Mouse (Mus musculus) heart, embryonic 14.5 days (tissue): ENCODE results near the gene Sgcd. TPM values are rescaled to one million over a fixed set of nuclear protein-coding genes. Genes with fewer than 3 reads are reported as not detected.

ENCODE experiments used
- ATAC-seq: fragments of 200-750 bp; cut with Nextera tagmentation; 2 replicates; pipeline ENCODE4 v1.8.0; 2017; ENCODE audit warnings: low read depth, moderate TSS enrichment; ENCODE audit not compliant: insufficient number of reproducible peaks, insufficient read depth, low FRiP score
- H3K27ac ChIP-seq, 2 experiments: fragments of 200-500 bp in 1 of 2; fragments of 300-500 bp in 1 of 2; sonication (generic) in 1 of 2; replicated peaks in 1 of 2; 2 replicates each; pipeline ENCODE4 v1.5.1; 2012 to 2014; ENCODE audit warnings: low read depth in 2 of 2, low read length in 2 of 2, control low read depth in 1 of 2, mild to moderate bottlenecking in 1 of 2, mixed read lengths in 1 of 2; ENCODE audit not compliant: control insufficient read depth in 1 of 2, insufficient read depth in 1 of 2
- H3K27me3 ChIP-seq: fragments of 300-500 bp; sonication (generic); 2 replicates; pipeline ENCODE4 v1.6.1; 2014; ENCODE audit warnings: mild to moderate bottlenecking, low read length, control low read depth; ENCODE audit not compliant: control insufficient read depth, insufficient read depth
- H3K36me3 ChIP-seq: fragments of 300-500 bp; sonication (generic); 2 replicates; pipeline ENCODE4 v1.6.1; 2014; ENCODE audit warnings: mild to moderate bottlenecking, control low read depth, low read length, mixed read lengths; ENCODE audit not compliant: control insufficient read depth, insufficient read depth
- H3K4me1 ChIP-seq, 2 experiments: fragments of 200-500 bp in 1 of 2; fragments of 300-500 bp in 1 of 2; sonication (generic) in 1 of 2; 2 replicates each; pipeline ENCODE4 v1.6.1; 2012 to 2014; ENCODE audit warnings: low read length in 2 of 2, control low read depth in 1 of 2, mixed read lengths in 1 of 2; ENCODE audit not compliant: control insufficient read depth in 2 of 2, insufficient read depth in 2 of 2
- H3K4me2 ChIP-seq: fragments of 300-500 bp; sonication (generic); 2 replicates; pipeline ENCODE4 v1.6.1; 2014; ENCODE audit warnings: mild to moderate bottlenecking, low read length
- H3K4me3 ChIP-seq, 2 experiments: fragments of 200-500 bp in 1 of 2; fragments of 300-500 bp in 1 of 2; sonication (generic) in 1 of 2; 2 replicates each; pipeline ENCODE4 v1.5.1; 2012 to 2014; ENCODE audit warnings: low read length in 2 of 2, mild to moderate bottlenecking in 2 of 2, control low read depth in 1 of 2, low read depth in 1 of 2, moderate library complexity in 1 of 2; ENCODE audit not compliant: control insufficient read depth in 1 of 2, insufficient read depth in 1 of 2
- H3K9ac ChIP-seq: fragments of 300-500 bp; sonication (generic); 2 replicates; pipeline ENCODE4 v1.6.1; 2014; ENCODE audit warnings: mild to moderate bottlenecking, low read length
- H3K9me3 ChIP-seq: fragments of 300-500 bp; sonication (generic); 2 replicates; pipeline ENCODE4 v1.6.1; 2016; ENCODE audit warnings: low read length, control low read depth; ENCODE audit not compliant: control insufficient read depth
- WGBS: fragments of 180-500 bp; shearing (Covaris S2); extraction: QIAGEN DNeasy Blood & Tissue Kit; methylation state at CpG from one replicate; pipeline ENCODE4 v1.1.7; 2014; 5-methylcytosine and 5-hydroxymethylcytosine counted together
- polyA plus RNA-seq: library from polyadenylated mRNA; unstranded; fragments of >200 nt; fragmentation: Nextera tagmentation; extraction: Ambion mirVana; gene quantifications from 2 replicates; pipeline ENCODE4 v1.2.1, GENCODE M21; 2014

Gene Sgcd
- polyA plus RNA-seq, 1 experiment from 2014 or later: 8.9 TPM

GRCm38 (mm10) chr11:46889093-46889492 lies 1099.7 kb downstream of the Sgcd start:
- no peaks in the 10 kb centered on the region for H3K4me1 ChIP-seq
- no peak overlapping the region for H3K9ac ChIP-seq
- no peaks in the 10 kb centered on the region for H3K36me3 ChIP-seq
- 72% methylated on average over 3 of the region's 3 CpGs for WGBS
- ATAC-seq: no peak
- H3K9me3 ChIP-seq: no peaks in the 10 kb centered on the region
- H3K27ac ChIP-seq: no peak overlapping the region
- H3K4me3 ChIP-seq: no peak overlapping the region
- H3K27me3 ChIP-seq: no peaks in the 10 kb centered on the region
- no peak overlapping the region for H3K4me2 ChIP-seq

GRCm38 (mm10) chr11:46882456-46882855 lies 1106.3 kb downstream of the Sgcd start:
- no peak for ATAC-seq
- Histone ChIP-seq H3K9ac (no peak overlapping the region), H3K4me3 (no peak overlapping the region), H3K4me2 (no peak overlapping the region), H3K4me1 (no peaks in the 10 kb centered on the region), H3K9me3 (no peaks in the 10 kb centered on the region), H3K27me3 (no peaks in the 10 kb centered on the region), H3K36me3 (no peaks in the 10 kb centered on the region), H3K27ac (no peak overlapping the region)
- 79% methylated on average over 2 of the region's 2 CpGs for WGBS

- no peak for ATAC-seq
- Histone ChIP-seq H3K9ac (no peak overlapping the region), H3K4me3 (no peak overlapping the region), H3K27ac (no peak overlapping the region), H3K27me3 (no peaks in the 10 kb centered on the region), H3K36me3 (no peaks in the 10 kb centered on the region), H3K9me3 (no peaks in the 10 kb centered on the region), H3K4me2 (no peak overlapping the region), H3K4me1 (no peaks in the 10 kb centered on the region)
- WGBS: 75% methylated on average over 1 of the region's 1 CpGs
Measured at GRCm38 (mm10) chr11:46875774-46876173, 1113.0 kb downstream of the Sgcd start.

DNA sequence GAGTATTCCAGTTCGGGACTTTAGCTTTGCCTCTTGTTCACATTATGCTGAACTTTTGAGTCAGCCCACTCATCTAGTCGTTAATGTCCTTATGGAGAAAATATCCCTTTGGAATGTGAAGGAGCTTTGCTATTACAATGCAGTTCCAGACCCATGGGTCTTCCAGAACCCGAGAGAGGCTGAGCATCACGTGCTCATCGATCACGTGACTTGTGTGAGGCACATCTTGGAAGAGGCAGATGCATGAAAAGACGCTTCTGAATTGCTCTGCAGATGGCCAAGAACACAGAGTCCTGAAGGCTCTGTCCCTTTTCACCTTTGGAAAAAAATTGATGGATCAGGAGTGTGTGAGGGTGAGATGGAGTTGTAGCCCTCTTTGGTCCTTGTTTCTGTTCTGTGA lies 1120.2 kb downstream of the Sgcd start:
- Histone ChIP-seq H3K4me1 (no peaks in the 10 kb centered on the region), H3K27ac (no peak overlapping the region), H3K9ac (no peak overlapping the region), H3K9me3 (no peaks in the 10 kb centered on the region), H3K4me3 (no peak overlapping the region), H3K27me3 (no peaks in the 10 kb centered on the region), H3K36me3 (no peaks in the 10 kb centered on the region), H3K4me2 (no peak overlapping the region)
- no peak for ATAC-seq
- WGBS: 80% methylated on average over 7 of the region's 7 CpGs

- Histone ChIP-seq H3K4me3 (no peak overlapping the region), H3K27ac (no peak overlapping the region), H3K9me3 (no peaks in the 10 kb centered on the region), H3K4me1 (no peaks in the 10 kb centered on the region), H3K9ac (no peak overlapping the region), H3K4me2 (no peak overlapping the region), H3K36me3 (no peaks in the 10 kb centered on the region), H3K27me3 (no peaks in the 10 kb centered on the region)
- WGBS: 71% methylated on average over 1 of the region's 1 CpGs
- ATAC-seq: no peak
Measured at GRCm38 (mm10) chr11:46864809-46865208, 1124.0 kb downstream of the Sgcd start.

- ATAC-seq: no peak
- H3K9me3 ChIP-seq: no peaks in the 10 kb centered on the region
- H3K36me3 ChIP-seq: no peaks in the 10 kb centered on the region
- no peaks in the 10 kb centered on the region for H3K27me3 ChIP-seq
- no peak overlapping the region for H3K9ac ChIP-seq
- H3K4me3 ChIP-seq: no peak overlapping the region
- no peaks in the 10 kb centered on the region for H3K4me1 ChIP-seq
- H3K4me2 ChIP-seq: no peak overlapping the region
- no peak overlapping the region for H3K27ac ChIP-seq
- 33% methylated on average over 8 of the region's 8 CpGs for WGBS
Measured at GRCm38 (mm10) chr11:46848221-46848971, 1140.4 kb downstream of the Sgcd start.

DNA sequence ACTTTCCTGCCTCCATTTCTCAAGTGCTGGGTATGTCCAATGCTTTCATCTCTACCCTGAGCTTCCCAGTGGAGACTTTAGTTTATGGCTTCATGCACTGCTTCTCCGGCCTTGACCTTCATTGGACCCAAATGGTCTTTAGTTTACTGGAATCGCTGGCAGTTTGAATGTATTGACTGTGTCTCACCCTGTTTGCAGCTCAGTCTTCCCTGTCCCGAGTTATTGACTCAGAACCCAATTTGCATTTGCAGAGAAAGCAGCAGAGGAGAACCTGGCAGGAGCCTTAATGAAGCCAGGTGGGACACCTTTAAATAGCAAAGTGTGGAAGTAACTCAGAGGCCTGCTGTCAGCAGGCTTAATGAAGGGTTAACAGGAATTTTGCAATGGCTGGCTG lies 1140.9 kb downstream of the Sgcd start:
- 52% methylated on average over 3 of the region's 3 CpGs for WGBS
- ATAC-seq: no peak

DNA sequence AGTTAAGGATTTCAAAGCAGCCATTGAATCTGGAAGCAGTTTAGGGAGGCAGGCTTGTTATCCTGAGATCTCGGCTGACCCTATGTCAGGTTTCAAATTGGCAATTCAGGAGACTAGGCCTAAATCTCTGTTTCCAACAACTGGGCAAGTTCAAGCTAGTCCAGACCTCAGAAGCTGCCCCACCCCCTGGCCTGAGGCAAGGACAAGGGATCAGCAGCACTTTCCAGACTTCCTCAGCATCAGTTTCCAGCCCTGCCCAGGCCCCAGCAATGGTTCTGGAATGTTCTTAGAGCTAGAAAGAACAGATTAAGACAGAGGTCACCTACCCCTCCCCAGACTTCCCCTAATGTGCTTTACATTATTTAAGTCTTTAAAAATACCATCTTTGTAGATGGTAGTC lies 1142.1 kb downstream of the Sgcd start:
- no peaks in the 10 kb centered on the region for H3K27me3 ChIP-seq
- WGBS: 82% methylated on average over 1 of the region's 1 CpGs
- no peak for ATAC-seq
- no peak overlapping the region for H3K9ac ChIP-seq
- H3K4me1 ChIP-seq: peaks cover 2 to 4% of the 10 kb centered on the region in 2 experiments; a peak in 2 of 4 replicates
- no peaks in the 10 kb centered on the region for H3K9me3 ChIP-seq
- no peaks in the 10 kb centered on the region for H3K36me3 ChIP-seq
- H3K4me2 ChIP-seq: no peak overlapping the region
- no peak overlapping the region for H3K4me3 ChIP-seq
- H3K27ac ChIP-seq: no peak overlapping the region

More for the DNA sequence above, 1140.9 kb downstream of the Sgcd start:
- no peak overlapping the region for H3K27ac ChIP-seq
- no peak overlapping the region for H3K4me2 ChIP-seq
- H3K36me3 ChIP-seq: no peaks in the 10 kb centered on the region
- H3K27me3 ChIP-seq: no peaks in the 10 kb centered on the region
- no peak overlapping the region for H3K9ac ChIP-seq
- no peaks in the 10 kb centered on the region for H3K4me1 ChIP-seq
- no peaks in the 10 kb centered on the region for H3K9me3 ChIP-seq
- H3K4me3 ChIP-seq: no peak overlapping the region
